Mouse (Mus musculus) cerebellum, adult 11 months (tissue): ENCODE measurements around the gene Mrgpre.

Source experiments
- DNase-seq: peaks from one replicate; pipeline ENCODE4 v3.0.0; 2022

Gene Mrgpre

DNA sequence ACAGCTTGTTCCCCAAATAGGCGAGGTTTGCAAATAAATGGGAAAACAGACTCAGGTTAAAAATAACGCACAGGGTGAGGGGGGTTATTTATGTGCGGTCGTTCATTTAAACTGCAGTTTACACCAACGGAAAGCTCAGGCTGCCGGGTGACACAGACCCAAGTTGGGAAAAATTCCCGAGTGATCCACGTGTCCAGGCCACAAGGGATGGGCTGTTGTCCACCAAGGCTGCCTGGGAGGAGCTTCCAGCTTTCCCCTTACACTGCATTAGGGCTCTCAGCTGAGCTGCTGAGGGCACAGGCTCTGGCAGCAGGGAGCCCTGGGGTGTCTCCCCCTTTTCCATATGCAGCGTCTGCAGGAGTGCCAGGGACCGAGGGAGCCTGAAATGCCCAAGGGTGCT, 54.4 kb downstream of the Mrgpre start:
- DNase-seq: no peak
